Mouse (Mus musculus): ENCODE measurements around the gene Cx3cr1.

The Cx3cr1 gene

GRCm38 (mm10) chr9:120081967-120082366, 12.3 kb upstream of the Cx3cr1 start:
- no peak for DNase-seq (ENCODE audit: low spot score)

GRCm38 (mm10) chr9:120081247-120081646, 11.6 kb upstream of the Cx3cr1 start:
- DNase-seq (ENCODE audit: low spot score), result no peak

- DNase-seq (ENCODE audit: low spot score), result no peak
These were observed 10.9 kb upstream of the Cx3cr1 start for GRCm38 (mm10) chr9:120080546-120081108.

GRCm38 (mm10) chr9:120079901-120080300, 10.2 kb upstream of the Cx3cr1 start:
- DNase-seq (ENCODE audit: low spot score), result no peak

- DNase-seq (ENCODE audit: low spot score), result no peak
These were observed 8.6 kb upstream of the Cx3cr1 start for GRCm38 (mm10) chr9:120078241-120078640.

GRCm38 (mm10) chr9:120074516-120074915, 4.8 kb upstream of the Cx3cr1 start:
- DNase-seq (ENCODE audit: low spot score), result no peak

- DNase-seq (ENCODE audit: low spot score), result peak; percentile 80
These were observed 3.5 kb upstream of the Cx3cr1 start for GRCm38 (mm10) chr9:120073169-120073568.

- DNase-seq (ENCODE audit: low spot score), result no peak
These were observed 1.6 kb upstream of the Cx3cr1 start for GRCm38 (mm10) chr9:120071251-120071650.

GRCm38 (mm10) chr9:120068047-120068446, 1.6 kb downstream of the Cx3cr1 start:
- DNase-seq (ENCODE audit: low spot score), result no peak

- DNase-seq (ENCODE audit: low spot score), result no peak
These were observed 2.1 kb downstream of the Cx3cr1 start for GRCm38 (mm10) chr9:120067609-120068008.

GRCm38 (mm10) chr9:120064317-120064716, 5.4 kb downstream of the Cx3cr1 start:
- no peak for DNase-seq (ENCODE audit: low spot score)

- DNase-seq (ENCODE audit: low spot score), result no peak
These were observed 10.9 kb downstream of the Cx3cr1 start for GRCm38 (mm10) chr9:120058730-120059129.

- DNase-seq (ENCODE audit: low spot score), result no peak
These were observed 13.5 kb downstream of the Cx3cr1 start for GRCm38 (mm10) chr9:120056201-120056600.

GRCm38 (mm10) chr9:120054545-120055277, 15.0 kb downstream of the Cx3cr1 start:
- no peak for DNase-seq (ENCODE audit: low spot score)

GRCm38 (mm10) chr9:120049407-120049806, 20.3 kb downstream of the Cx3cr1 start:
- no peak for DNase-seq (ENCODE audit: low spot score)

GRCm38 (mm10) chr9:120048495-120048894, 21.2 kb downstream of the Cx3cr1 start:
- no peak for DNase-seq (ENCODE audit: low spot score)

GRCm38 (mm10) chr9:120043115-120043514, 26.6 kb downstream of the Cx3cr1 start:
- DNase-seq (ENCODE audit: low spot score), result no peak

GRCm38 (mm10) chr9:120037414-120037813, 32.3 kb downstream of the Cx3cr1 start:
- no peak for DNase-seq (ENCODE audit: low spot score)

- DNase-seq (ENCODE audit: low spot score), result no peak
These were observed 35.3 kb downstream of the Cx3cr1 start for GRCm38 (mm10) chr9:120034375-120034774.

GRCm38 (mm10) chr9:120032710-120033109, 37.0 kb downstream of the Cx3cr1 start:
- no peak for DNase-seq (ENCODE audit: low spot score)

GRCm38 (mm10) chr9:120030421-120030820, 39.3 kb downstream of the Cx3cr1 start:
- DNase-seq (ENCODE audit: low spot score), result no peak

GRCm38 (mm10) chr9:120029880-120030279, 39.8 kb downstream of the Cx3cr1 start:
- no peak for DNase-seq (ENCODE audit: low spot score)

GRCm38 (mm10) chr9:120027401-120028151, 42.1 kb downstream of the Cx3cr1 start:
- DNase-seq (ENCODE audit: low spot score), result peak; percentile 49
